Mouse (Mus musculus): ENCODE measurements around the gene Hist1h2bb.
A peak's percentile ranks its signal among the peaks of the same experiment; 100 is the strongest.

The Hist1h2bb gene

GRCm38 (mm10) chr13:23750839-23751477, 4.4 kb downstream of the Hist1h2bb start, which contains the start of gene Hist1h2ab:
TSS of gene Hist1h2ab (plus strand) at chr13:23751126.
- DNase-seq (ENCODE audit: low spot score): peak; percentile 74

DNA sequence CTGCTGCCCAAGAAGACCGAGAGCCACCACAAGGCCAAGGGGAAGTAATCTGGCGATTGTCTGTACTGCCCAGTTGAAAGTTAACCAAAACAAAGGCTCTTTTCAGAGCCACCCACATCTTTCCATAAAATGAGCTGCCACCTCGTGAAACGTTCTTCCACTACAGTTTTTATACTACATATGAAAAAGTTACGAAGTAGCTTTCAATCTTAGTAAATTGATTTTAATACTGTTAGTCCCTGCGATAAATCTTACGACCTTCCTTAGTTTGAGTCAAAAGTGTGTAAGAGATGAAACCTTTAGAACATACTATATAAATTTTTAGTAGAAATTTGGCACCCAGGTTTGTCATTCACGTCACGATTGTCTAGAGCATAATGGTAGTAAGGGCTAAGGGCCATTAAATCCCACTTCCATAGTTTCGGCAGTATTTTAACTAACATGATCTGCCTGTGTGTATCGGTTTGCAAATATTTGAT, 5.0 kb downstream of the Hist1h2bb start:
- no peak for DNase-seq (ENCODE audit: low spot score)

DNA sequence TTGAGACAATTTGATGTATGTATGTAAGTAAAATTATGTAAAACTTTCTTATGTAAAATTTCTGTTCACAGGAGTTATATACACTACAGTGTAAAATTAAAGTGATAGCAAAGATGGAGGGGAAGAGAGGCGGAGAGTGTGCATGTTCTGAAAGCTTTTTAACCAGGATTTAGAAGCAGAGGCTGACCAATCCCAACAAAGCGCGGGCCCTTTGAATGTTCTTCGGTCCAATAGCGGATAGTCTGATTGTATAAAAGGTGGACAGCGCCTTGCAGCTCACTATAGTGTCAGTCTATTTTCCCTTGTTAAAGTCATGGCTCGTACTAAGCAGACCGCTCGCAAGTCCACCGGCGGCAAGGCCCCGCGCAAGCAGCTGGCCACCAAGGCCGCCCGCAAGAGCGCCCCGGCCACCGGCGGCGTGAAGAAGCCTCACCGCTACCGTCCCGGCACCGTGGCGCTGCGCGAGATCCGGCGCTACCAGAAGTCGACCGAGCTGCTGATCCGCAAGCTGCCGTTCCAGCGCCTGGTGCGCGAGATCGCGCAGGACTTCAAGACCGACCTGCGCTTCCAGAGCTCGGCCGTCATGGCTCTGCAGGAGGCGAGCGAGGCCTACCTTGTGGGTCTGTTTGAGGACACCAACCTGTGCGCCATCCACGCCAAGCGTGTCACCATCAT, 5.7 kb downstream of the Hist1h2bb start, which contains the start of gene Hist1h3b:
Gene Hist1h3b, plus strand, starts transcription at position 201 of the 675 bp plus-strand sequence.
- peak; percentile 94 for DNase-seq (ENCODE audit: low spot score)

DNA sequence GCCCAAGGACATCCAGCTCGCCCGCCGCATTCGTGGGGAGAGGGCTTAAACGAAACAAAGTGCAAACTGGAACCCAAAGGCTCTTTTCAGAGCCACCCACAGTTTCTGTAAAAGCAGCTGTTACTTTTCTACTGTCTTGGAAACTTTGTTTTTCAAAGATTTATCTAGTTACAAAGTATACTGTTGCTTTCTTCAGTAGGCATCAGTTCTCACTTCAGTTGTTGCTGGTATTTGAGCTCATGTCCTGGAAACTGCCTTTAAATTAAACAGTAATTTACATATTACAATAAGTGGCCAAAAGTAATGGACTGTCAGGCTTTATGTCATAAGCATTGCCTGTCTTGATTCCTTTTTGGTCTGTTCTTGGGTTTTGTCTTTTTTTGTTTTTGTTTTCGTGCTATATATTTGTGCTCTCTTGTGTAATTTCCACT, 6.2 kb downstream of the Hist1h2bb start:
- no peak for DNase-seq (ENCODE audit: low spot score)

DNA sequence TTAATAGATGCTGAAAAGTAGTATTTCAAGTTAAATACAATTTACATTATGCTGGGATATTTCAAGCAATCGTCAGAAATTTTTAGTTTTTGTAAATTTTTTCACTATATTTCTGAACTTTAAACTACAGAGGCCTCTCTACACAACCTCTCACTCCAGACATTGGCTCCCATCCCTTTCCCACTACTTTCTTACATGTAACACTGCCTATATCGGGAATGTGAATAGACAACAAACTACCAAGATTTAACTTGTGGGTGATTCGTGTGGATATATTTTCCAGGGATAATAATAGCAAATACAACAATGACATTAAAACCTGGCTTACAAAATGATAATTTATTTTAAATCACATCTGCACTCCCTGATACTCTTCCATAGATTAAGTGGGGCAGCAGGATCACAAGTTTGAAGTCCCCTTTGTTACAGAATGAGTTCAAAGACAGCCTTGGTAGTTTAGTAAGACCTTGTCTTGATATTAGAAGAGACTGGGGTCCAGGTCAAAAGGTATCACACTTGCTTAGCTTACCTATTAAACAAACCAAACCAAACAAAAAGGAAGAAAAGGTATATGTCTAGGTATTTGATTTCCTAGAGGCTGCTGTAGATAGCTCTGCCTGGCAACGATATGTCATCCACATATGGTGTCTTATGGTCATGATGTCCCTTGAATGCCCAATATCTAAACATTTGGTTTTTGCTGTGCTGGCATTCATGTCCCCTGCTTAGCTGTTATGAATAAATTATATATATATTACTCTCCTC, 7.0 kb downstream of the Hist1h2bb start:
- no peak for DNase-seq (ENCODE audit: low spot score)

DNA sequence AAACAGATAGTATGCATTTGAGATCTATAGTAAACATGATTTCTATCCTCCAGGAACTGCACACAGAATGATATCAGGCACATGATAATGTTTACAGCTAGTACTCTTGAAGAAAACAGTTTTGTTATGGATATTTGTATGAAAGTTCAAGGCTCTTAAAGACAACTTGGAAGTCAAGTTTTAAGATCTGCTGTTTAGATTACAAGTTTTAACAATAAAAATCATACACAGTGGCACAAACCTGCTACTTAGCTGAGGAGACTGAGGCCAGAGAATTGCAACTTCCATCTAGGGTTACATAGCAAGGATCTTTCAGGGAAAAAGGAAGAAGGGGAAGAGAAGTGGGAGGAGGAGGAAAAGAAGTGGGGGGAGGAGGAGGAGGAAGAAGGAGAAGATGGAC, 8.5 kb downstream of the Hist1h2bb start:
- DNase-seq (ENCODE audit: low spot score): no peak

- DNase-seq (ENCODE audit: low spot score): peak; percentile 90
Measured at GRCm38 (mm10) chr13:23756790-23757189, 10.3 kb downstream of the Hist1h2bb start, which contains the start of gene Hist1h4b. TSS of gene Hist1h4b (plus strand) at chr13:23757013.

DNA sequence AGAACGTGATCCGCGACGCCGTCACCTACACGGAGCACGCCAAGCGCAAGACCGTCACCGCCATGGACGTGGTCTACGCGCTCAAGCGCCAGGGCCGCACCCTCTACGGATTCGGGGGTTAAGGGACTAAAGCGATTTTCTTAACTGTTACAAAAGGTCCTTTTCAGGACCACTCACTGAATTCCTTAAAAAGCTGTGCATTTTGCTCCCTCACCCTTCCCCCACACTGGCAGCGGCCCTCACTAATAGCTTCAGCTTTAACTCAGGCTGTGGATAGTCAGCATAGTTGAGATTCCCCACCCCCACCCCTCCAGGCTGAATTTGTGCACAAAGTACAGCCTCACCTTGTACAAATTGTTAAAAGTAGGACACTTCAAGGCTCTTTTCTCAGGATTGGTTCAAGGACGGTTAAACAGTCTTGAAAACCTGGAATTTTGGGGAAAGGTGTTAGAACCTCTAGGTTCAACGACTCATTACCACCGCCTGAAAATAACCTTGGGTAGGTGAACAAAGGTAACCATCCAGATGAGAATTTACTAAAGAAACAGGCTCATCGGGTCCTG, 10.8 kb downstream of the Hist1h2bb start:
- no peak for DNase-seq (ENCODE audit: low spot score)

- no peak for DNase-seq (ENCODE audit: low spot score)
Measured at GRCm38 (mm10) chr13:23757921-23758320, 11.4 kb downstream of the Hist1h2bb start.

DNA sequence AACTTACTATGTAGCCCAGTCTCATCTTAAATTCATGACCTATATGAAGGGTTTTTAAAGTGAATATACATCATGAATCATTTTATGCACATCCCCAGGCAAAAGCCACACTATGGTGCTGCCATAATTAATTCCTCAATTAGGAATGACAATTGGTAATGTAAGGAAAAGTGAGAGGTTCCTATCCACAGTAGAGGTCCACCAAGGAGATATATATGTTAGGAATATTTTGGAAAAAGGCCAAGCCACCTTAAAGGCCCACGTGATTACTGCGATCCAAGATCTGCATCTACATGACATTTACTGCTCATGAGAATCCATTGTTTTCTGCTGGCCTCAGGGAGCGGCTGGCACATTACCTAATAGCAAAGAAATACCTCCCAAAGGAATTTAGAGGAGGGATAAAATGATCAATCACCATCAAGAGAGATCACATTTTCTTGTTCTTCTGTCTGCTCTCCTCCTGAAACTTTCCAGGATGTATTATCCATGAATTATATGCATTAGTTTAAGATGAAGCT, 12.8 kb downstream of the Hist1h2bb start:
- no peak for DNase-seq (ENCODE audit: low spot score)

- DNase-seq (ENCODE audit: low spot score): no peak
Measured at GRCm38 (mm10) chr13:23759916-23760239, 13.3 kb downstream of the Hist1h2bb start.

- DNase-seq (ENCODE audit: low spot score): peak; percentile 59
Measured at GRCm38 (mm10) chr13:23760240-23760971, 13.9 kb downstream of the Hist1h2bb start.

- DNase-seq (ENCODE audit: low spot score): peak; percentile 96
Measured at GRCm38 (mm10) chr13:23760972-23761864, 14.7 kb downstream of the Hist1h2bb start, which contains the start of gene Hist1h4a. TSS of gene Hist1h4a (minus strand) at chr13:23761230.

DNA sequence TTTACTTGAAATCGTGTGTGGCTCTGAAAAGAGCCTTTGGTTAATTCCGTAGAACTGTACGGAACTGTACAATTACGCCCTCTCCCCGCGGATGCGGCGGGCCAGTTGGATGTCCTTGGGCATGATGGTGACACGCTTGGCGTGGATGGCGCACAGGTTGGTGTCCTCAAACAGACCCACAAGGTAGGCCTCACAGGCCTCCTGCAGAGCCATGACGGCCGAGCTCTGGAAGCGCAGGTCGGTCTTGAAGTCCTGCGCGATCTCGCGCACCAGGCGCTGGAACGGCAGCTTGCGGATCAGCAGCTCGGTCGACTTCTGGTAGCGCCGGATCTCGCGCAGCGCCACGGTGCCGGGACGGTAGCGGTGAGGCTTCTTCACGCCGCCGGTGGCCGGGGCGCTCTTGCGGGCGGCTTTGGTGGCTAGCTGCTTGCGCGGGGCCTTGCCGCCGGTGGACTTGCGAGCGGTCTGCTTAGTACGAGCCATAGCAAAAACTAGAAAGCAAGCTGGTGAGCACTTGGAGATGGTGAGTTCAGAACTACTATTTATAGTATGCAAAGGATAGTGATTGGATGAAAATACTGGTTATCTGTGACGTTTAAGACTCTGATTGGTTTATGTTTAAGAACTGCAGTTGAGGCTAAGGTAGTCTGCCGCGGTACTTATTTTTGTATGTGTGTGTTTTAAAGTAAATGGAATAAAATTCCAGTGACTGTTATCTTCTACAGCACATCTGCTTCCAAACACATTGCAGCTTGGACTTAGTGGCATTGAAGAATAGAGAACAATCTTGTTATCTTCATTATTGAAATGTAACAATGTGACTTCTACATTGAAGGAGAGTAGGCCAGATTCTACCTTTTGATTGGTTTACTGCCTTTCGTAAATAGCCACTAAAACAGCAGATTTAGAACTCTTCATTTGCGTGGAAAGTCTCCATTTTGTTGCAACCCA, 15.6 kb downstream of the Hist1h2bb start, which contains the start of gene Hist1h3a:
Gene Hist1h3a, minus strand, starts transcription at position 516 of the 951 bp plus-strand sequence.
- DNase-seq (ENCODE audit: low spot score): peak; percentile 89

- no peak for DNase-seq (ENCODE audit: low spot score)
Measured at GRCm38 (mm10) chr13:23763242-23763585, 16.7 kb downstream of the Hist1h2bb start.

GRCm38 (mm10) chr13:23763586-23764323, 17.2 kb downstream of the Hist1h2bb start, which contains the start of gene Hist1h1a:
TSS of gene Hist1h1a (plus strand) at chr13:23763666.
- peak; percentile 85 for DNase-seq (ENCODE audit: low spot score)

DNA sequence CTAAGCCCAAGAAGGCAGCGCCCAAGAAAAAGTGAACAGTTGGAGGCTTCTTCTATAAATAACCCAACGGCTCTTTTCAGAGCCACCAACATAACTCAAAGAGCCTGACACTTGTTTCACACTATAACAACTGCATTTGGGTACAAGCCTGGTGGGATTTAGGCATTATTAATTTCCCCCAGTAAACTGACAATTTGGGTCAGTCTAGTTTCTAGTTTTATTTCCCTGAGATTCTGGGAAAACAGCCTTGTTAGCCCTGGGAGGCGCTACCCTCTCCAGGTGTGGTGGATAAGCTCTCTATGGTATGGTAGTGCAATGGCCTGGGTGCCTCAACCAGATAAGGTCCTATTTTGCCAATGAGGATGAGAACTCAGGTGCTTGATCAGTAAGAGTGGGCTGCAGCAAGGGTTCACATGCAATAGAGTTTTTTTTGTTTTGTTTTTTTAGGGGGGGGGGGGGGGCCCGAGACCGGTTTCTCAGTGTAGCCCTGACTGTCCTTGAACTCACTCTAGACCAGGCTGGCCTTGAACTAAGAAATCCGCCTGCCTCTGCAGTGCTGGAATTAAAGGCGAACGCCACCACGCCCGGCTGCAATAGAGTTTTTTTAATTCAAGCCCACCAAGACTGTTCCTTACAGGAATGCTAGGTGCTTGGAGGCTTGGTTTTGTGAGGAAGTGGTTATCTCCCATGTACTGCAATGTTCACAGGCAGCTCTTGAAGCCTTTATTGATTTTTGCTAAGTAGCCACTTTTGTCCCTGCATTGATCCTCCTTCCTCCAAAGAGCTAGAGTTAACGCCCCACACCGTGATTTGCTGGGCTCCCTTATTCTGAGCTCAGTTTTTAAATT, 18.0 kb downstream of the Hist1h2bb start:
- DNase-seq (ENCODE audit: low spot score): no peak
